Mouse (Mus musculus) olfactory bulb, adult 2 months (tissue): ENCODE results near the gene Grin2d.

Source experiments
- CTCF ChIP-seq: fragments of 200-500 bp; IDR thresholded peaks from 2 replicates; pipeline ENCODE4 v1.5.1; 2012; ENCODE audit warnings: low read depth, mild to moderate bottlenecking, low read length, moderate library complexity; ENCODE audit not compliant: insufficient read depth
- POLR2A ChIP-seq: fragments of 200-500 bp; IDR thresholded peaks from 2 replicates; pipeline ENCODE4 v1.6.1; 2012; ENCODE audit warnings: mild to moderate bottlenecking, low read depth, low read length, moderate library complexity; ENCODE audit not compliant: insufficient read depth

- TF ChIP-seq CTCF, result no peak
- no peak for TF ChIP-seq POLR2A
Measured at GRCm38 (mm10) chr7:45815323-45815983, 62.7 kb downstream of the Grin2d start.
